Mouse (Mus musculus): ENCODE data around the gene Oaz1. TPM values are rescaled to one million over a fixed set of nuclear protein-coding genes. Genes with fewer than 3 reads are reported as not detected.

Gene Oaz1
- total and polyA plus RNA-seq, 2 experiments from 2014 or later: 1,990 to 2,460 TPM

DNA sequence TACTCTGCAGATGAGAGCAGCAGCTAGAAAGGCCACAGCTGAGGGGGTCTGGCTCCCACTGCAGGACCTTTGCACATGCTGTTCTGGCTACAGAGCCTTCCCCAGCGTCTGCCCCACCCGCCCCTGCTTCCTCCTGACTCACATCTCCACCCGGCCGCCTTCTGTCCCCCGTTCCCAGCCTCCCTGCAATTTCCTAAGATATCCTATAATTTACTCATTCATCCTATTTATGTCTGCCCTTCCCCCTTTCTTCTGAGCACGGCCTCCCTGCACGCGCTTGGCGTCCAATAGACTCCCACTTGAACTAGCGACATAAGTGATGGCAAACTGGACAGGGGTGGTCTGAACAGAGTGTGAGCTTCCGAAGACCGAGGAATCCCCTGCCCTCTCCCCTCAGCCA is 19.3 kb downstream of the Oaz1 start:
- no peak for ATAC-seq (ENCODE audit: insufficient read depth, low read depth)
- Histone ChIP-seq H3K4me2 (ENCODE audit: low read depth, low read length) (no peak overlapping the region), H3K4me1 (ENCODE audit: control insufficient read depth, insufficient read depth) (peaks cover 9% of the 10 kb centered on the region), H3K27ac (ENCODE audit: low read depth) (no peak overlapping the region), H3K4me3 (ENCODE audit: low read depth, low read length) (no peak overlapping the region), H3K9ac (replicated peaks; ENCODE audit: low read depth, low read length) (no peak overlapping the region), H3K36me3 (replicated peaks; ENCODE audit: control insufficient read depth, insufficient read depth, low read length) (no peaks in the 10 kb centered on the region), H3K27me3 (ENCODE audit: control insufficient read depth, insufficient read depth, low read length) (peaks cover 30% of the 10 kb centered on the region), H3K9me3 (replicated peaks; ENCODE audit: control insufficient read depth, low read length) (no peaks in the 10 kb centered on the region)
- 70% methylated on average over 12 of the region's 12 CpGs for WGBS
- no peak for TF ChIP-seq CTCF (IDR thresholded peaks at IDR 0.05; ENCODE audit: low read depth)
- no peak for DNase-seq (ENCODE audit: low spot score)

- Histone ChIP-seq H3K4me2 (ENCODE audit: low read depth, low read length) (no peak overlapping the region), H3K9me3 (replicated peaks; ENCODE audit: control insufficient read depth, low read length) (no peaks in the 10 kb centered on the region), H3K4me3 (ENCODE audit: low read depth, low read length) (no peak overlapping the region), H3K27me3 (ENCODE audit: control insufficient read depth, insufficient read depth, low read length) (peaks cover 16% of the 10 kb centered on the region), H3K4me1 (ENCODE audit: control insufficient read depth, insufficient read depth) (peaks cover 8% of the 10 kb centered on the region), H3K9ac (replicated peaks; ENCODE audit: low read depth, low read length) (no peak overlapping the region), H3K36me3 (replicated peaks; ENCODE audit: control insufficient read depth, insufficient read depth, low read length) (peaks cover 17% of the 10 kb centered on the region), H3K27ac (ENCODE audit: low read depth) (no peak overlapping the region)
- TF ChIP-seq CTCF (IDR thresholded peaks at IDR 0.05; ENCODE audit: low read depth) (no peak), EP300 (IDR thresholded peaks at IDR 0.05; ENCODE audit: low read depth) (no peak)
- peak; percentile 43 for ATAC-seq (ENCODE audit: insufficient read depth, low read depth)
- no peak for DNase-seq (ENCODE audit: low spot score)
- 9% methylated on average over 10 of the region's 10 CpGs for WGBS
Observed at GRCm38 (mm10) chr10:80848571-80848970, 22.1 kb downstream of the Oaz1 start.

- Histone ChIP-seq H3K9ac (replicated peaks; ENCODE audit: low read depth, low read length) (peak within 1 kb of the TSS; percentile 68), H3K4me3 (ENCODE audit: low read depth, low read length) (peak within 1 kb of the TSS; percentile 72), H3K36me3 (replicated peaks; ENCODE audit: control insufficient read depth, insufficient read depth, low read length) (peaks cover 17% of the 10 kb centered on the region), H3K4me2 (ENCODE audit: low read depth, low read length) (peak within 1 kb of the TSS; percentile 93), H3K27me3 (ENCODE audit: control insufficient read depth, insufficient read depth, low read length) (no peaks in the 10 kb centered on the region), H3K27ac (ENCODE audit: low read depth) (no peak within 1 kb of the TSS), H3K9me3 (replicated peaks; ENCODE audit: control insufficient read depth, low read length) (no peaks in the 10 kb centered on the region), H3K4me1 (ENCODE audit: control insufficient read depth, insufficient read depth) (peaks cover 13% of the 10 kb centered on the region; the same call in 1 of the 2 replicates)
- peak; percentile 93 for DNase-seq (ENCODE audit: low spot score)
- TF ChIP-seq CTCF (IDR thresholded peaks at IDR 0.05; ENCODE audit: low read depth) (no peak), EP300 (IDR thresholded peaks at IDR 0.05; ENCODE audit: low read depth) (no peak)
- under 1% methylated on average over 81 of the region's 81 CpGs for WGBS
- ATAC-seq (ENCODE audit: insufficient read depth, low read depth): peak; percentile 92
Observed at GRCm38 (mm10) chr10:80854913-80855748, 28.7 kb downstream of the Oaz1 start, which contains the start of the genes Lsm7 and Sppl2b. Gene Lsm7 (minus strand): TSS chr10:80855209. Gene Sppl2b (plus strand): TSS chr10:80855275.

GRCm38 (mm10) chr10:80855749-80856073 is 29.3 kb downstream of the Oaz1 start:
- Histone ChIP-seq H3K36me3 (replicated peaks; ENCODE audit: control insufficient read depth, insufficient read depth, low read length) (peaks cover 17% of the 10 kb centered on the region), H3K4me1 (ENCODE audit: control insufficient read depth, insufficient read depth) (peaks cover 13% of the 10 kb centered on the region; the same call in 1 of the 2 replicates), H3K4me2 (ENCODE audit: low read depth, low read length) (peak overlapping the region; percentile 93), H3K9ac (replicated peaks; ENCODE audit: low read depth, low read length) (peak overlapping the region; percentile 68), H3K9me3 (replicated peaks; ENCODE audit: control insufficient read depth, low read length) (no peaks in the 10 kb centered on the region), H3K27me3 (ENCODE audit: control insufficient read depth, insufficient read depth, low read length) (no peaks in the 10 kb centered on the region), H3K4me3 (ENCODE audit: low read depth, low read length) (peak overlapping the region; percentile 72), H3K27ac (ENCODE audit: low read depth) (no peak overlapping the region)
- WGBS: 16% methylated on average over 11 of the region's 11 CpGs
- DNase-seq (ENCODE audit: low spot score) (no peak), ATAC-seq (ENCODE audit: insufficient read depth, low read depth) (no peak)
- TF ChIP-seq CTCF (IDR thresholded peaks at IDR 0.05; ENCODE audit: low read depth): no peak
- no peak for TF ChIP-seq EP300 (IDR thresholded peaks at IDR 0.05; ENCODE audit: low read depth)

GRCm38 (mm10) chr10:80856267-80856666 is 29.8 kb downstream of the Oaz1 start:
- H3K9me3 ChIP-seq (replicated peaks; ENCODE audit: control insufficient read depth, low read length): no peaks in the 10 kb centered on the region
- TF ChIP-seq EP300 (IDR thresholded peaks at IDR 0.05; ENCODE audit: low read depth) (no peak), CTCF (IDR thresholded peaks at IDR 0.05; ENCODE audit: low read depth) (0 out of 2 replicates have a peak, but pooled peaks have one; percentile 8)
- H3K4me3 ChIP-seq (ENCODE audit: low read depth, low read length): no peak overlapping the region
- no peak overlapping the region for H3K9ac ChIP-seq (replicated peaks; ENCODE audit: low read depth, low read length)
- peaks cover 17% of the 10 kb centered on the region for H3K36me3 ChIP-seq (replicated peaks; ENCODE audit: control insufficient read depth, insufficient read depth, low read length)
- DNase-seq (ENCODE audit: low spot score) (no peak), ATAC-seq (ENCODE audit: insufficient read depth, low read depth) (no peak)
- no peaks in the 10 kb centered on the region for H3K27me3 ChIP-seq (ENCODE audit: control insufficient read depth, insufficient read depth, low read length)
- 62% methylated on average over 3 of the region's 3 CpGs for WGBS
- peak overlapping the region; percentile 93 for H3K4me2 ChIP-seq (ENCODE audit: low read depth, low read length)
- peaks cover 13% of the 10 kb centered on the region; the same call in 1 of the 2 replicates for H3K4me1 ChIP-seq (ENCODE audit: control insufficient read depth, insufficient read depth)
- no peak overlapping the region for H3K27ac ChIP-seq (ENCODE audit: low read depth)

Measured in heart, postnatal 0 days (tissue).